Mouse (Mus musculus) mouse embryonic stem cell (cell line): Measurements from ENCODE around the gene Kcng3.

Experiments
- in situ Hi-C, 2 experiments: fragments of 300-500 bp; cut with MboI; formaldehyde crosslinking; loops; 1 replicate in 1 of 2; 3 replicates in 1 of 2; pipeline ENCODE4 v1.14.3; 2019 to 2020; ENCODE audit warnings: low sequenced_read_pairs in 2 of 2, low pct_unique_long_range_greater_than_20kb in 1 of 2, mixed read lengths in 1 of 2; ENCODE audit not compliant: unreplicated experiment in 1 of 2

Kcng3 gene

DNA sequence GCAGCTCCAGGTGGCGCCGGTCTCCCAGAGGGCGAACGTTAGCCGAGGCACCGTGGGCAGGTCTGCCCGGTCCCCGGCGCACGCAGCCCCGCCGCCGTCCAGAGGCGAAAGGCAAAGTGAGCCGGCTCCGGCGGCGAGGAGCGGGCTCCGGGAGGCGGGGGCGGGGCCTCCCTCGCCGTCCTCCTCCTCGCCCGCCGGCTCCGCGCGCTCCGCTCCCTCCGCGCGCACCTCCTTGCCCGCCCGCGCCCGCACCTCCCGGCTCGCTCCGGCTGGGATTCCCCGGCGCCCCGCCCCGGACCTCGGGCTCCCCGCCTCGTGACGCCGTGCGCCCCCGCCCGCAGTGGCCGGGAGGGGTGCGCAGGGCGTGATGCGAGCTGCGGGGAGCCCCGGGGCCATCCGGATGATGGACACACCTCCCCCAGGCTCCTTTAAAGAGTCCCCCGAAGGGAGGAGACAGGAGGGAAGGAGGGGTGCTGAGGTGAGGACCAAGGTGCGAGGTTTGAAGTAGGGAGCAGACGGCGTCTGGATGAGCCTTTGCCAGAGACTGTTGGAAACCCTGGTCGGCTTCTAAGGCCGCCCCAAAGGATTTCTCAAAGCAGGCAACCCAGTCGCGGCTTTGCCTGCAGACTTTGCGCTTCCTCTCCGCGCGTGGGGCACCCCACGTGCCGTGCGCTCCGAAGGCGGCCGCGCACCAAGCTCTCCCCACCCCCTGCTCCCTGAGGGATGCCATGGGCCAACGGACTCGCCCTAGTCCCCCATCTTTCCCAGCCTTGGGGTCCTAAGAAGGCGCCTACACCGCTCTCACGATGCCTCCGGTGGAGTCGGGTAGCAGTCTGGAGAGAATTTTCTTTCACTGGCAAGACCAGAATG, at the start of gene Kcng3:
Gene Kcng3, minus strand, starts transcription at position 113 of the 870 bp plus-strand sequence.
- in situ Hi-C loops, result loop anchor here in 1 of 2 experiments (10.0 kb wide), 1 partner anchor 223 kb away; no protein-coding TSS in a partner anchor

DNA sequence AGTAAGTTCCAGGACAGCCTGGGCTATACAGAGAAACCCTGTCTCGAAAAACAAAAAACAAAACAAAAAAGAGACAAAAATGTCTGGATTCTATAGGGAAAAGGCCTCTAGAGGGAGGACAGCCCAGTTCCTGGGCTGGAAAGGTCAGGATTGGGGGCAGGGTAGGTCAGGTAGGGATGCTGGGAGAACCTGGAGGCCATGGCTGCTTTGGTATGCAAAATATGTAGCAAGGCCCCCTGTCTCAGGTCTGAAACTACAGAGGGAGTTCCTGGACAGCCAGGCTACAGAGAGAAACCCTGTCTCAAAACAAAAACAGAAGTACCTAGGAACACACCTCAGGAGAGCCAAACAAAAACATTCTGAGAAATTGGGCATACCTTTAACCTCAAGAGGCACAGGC, 45.7 kb upstream of the Kcng3 start:
- in situ Hi-C loops, result loop anchor here in 1 of 2 experiments (10.0 kb wide), 1 partner anchor 47 kb away; no protein-coding TSS in a partner anchor

DNA sequence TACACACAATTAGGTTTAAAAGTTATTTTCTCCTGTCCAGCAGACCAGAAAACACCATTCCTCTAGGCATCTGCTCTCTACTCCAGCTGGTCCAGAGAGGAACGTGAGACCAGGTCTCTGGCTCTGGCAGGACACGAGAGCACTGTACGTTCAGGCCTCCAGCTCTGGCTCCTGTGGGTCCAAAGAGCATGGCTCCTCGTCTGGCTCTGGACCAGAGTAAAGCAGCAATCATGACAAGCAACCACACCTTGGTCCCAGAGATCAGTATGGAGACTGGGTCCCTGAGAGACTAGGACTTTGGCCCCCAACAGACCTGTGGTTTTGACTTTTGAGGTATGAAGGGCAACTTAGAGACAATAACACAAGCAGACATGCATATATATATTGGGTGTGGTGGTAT, 41.0 kb upstream of the Kcng3 start:
- in situ Hi-C loops, result loop anchor here in 1 of 2 experiments (10.0 kb wide), 1 partner anchor 52 kb away; no protein-coding TSS in a partner anchor

DNA sequence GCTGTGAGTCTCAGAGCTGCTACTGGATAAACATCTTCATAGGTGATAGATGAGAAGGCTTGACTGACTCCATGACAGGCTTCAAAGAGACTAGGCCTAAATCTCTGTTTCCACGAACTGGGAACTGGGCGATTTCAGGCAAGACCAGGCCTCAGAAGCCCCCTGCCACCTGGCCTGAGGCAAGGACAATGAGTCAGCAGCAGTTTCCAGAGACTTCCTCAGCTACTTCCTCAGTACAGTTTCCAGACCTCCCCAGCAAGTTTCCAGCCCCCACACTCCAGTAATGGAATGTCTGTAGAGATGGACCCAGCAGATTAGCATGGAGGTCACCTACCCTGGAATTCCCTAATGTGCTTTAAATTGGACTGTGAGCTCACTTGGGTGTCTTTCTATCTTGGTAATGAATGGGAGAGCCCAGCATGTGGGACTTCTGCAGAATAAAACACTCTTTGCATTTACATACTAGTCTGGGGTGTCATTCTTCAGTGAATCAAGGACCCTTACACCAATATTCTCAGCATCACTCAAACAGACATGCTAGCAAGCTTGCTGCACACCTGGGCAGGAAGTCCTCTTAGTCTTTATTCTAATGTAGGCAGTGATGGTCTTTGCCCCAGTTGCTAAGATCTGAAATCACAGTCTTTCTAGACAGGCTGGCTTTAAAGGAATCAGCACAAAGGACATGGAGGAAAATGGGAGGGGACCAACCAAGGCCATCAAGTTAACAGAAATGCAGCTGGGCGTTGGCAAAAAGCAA, 36.4 kb upstream of the Kcng3 start:
- in situ Hi-C loops, result no loop called here

DNA sequence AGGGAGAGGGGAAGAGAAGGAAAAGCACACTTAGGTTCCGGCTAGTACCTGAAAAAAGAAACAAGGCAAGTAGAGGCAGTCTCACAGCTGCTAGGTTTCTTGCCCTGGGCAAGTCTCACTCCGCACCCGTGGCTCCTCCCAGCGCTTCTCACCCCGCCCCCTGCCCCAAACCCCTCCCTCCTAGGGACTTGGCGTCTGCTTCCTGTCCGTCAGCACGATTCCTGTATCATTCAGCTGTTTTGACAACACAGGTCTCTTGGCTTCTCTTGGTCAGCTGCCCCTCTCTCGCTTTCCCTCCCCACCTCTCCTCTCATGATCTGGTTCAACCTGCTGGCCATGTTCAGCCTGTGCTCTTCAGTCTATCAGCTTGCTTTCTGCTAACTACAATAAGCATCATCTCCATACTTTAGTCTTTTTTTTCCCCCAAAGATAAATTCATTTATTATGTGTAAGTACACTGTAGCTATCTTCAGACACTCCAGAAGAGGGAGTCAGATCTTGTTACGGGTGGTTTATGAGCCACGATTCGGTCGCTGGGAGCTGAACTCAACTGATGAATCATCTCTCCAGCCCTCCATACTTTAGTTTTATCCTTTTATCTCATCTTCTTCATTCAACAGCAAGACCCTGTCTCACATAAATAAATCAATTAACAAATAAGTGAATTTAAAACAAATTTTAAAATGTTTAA, 35.0 kb upstream of the Kcng3 start:
- in situ Hi-C loops, result no loop called here

DNA sequence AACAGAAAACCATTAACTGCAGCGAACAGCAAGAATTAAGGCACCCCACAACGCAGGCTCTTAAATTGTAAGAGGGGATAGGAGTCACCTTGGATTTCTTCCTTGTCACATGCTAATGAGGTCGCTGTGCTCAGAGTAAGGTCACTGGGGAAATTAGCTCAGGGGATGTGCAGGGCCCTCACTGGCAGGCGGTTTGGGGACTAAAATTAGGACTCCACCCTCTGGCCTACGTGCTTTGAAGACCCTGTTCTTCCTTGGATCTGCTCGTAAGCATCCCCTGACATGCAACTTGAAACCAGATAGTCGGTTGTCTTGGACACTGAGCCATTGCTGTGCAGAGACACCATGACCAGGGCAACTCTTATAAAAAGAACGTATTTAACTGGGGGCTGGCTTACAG, 33.1 kb upstream of the Kcng3 start:
- in situ Hi-C loops, result no loop called here

DNA sequence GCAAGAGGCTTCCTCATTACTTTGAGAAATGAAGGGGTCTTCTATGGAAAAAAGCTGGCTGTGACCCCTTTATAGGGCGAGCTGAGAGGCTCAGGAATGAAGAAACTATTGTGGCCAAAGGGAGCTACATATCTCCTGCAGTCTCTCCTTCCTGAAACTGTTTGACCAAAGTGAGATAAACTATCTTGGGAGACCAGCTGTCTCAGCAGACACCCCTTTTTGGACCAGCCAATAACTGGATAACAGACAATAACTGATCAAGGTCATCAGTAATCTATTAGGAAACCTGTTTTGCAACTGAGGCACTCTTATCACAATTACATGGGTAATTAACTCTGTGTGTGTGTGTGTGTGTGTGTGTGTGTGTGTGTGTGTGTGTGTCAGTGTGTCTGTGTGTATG, 27.2 kb upstream of the Kcng3 start:
- in situ Hi-C loops, result no loop called here

DNA sequence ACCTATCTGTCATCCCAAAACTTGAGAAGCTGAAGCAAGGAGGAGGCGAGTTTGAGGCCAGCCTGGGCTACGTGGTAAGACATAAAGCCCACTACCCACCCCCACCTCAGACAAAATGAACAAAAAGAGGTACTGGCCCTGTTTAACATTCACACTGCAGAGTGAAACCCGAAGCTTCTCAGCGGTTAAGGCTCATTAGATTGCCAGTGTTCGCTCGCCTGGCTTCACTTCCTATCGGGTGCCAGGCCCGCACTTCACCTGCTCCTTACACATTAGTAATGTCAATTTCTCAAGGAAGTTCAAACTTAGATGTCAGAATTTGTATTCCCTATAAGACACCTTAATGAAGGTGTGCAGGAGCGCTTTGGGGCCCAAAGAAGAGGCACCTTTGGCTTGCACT, 25.7 kb upstream of the Kcng3 start:
- in situ Hi-C loops, result no loop called here

DNA sequence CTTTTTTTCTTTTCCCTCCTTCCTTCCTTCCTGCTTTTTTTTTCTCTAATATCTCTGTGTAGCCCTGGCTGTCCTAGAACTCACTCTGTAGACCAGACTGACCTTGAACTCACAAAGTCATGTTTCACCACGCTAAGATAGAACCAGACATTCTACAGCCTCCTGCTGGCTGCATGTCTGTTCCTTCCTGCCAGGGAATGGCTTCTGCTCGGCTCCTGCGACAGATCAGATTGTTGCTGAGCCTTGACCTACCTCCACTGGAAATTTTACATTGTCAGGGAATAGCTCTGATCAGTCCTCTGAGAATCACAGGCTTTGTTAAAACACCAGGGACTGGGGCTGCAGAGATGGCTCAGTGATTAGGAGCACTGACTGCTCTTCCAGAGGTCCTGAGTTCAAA, 24.0 kb upstream of the Kcng3 start:
- in situ Hi-C loops, result no loop called here

DNA sequence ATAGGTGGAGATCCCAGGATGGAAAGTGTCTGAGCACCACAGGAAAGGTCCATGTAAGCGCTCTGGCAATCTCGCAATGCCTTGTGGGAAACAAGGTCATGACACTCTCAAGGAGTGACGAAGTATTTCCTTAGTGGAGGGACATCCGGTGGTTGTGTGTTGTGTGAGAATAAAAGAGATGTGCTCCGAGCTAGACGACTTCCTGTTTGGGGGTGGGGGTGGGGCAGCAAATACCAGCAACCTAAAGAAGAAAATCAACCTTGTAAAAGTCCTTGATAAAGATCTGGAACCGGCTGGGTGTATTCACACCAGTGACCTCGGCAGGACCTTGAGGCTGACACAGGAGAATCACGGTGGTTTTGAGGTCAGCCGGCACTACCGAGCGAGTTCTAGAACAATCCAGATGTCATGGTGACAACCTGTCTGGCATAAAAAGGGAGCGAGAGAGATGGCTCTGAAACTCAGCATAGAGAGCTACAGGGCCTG, 23.0 kb upstream of the Kcng3 start:
- in situ Hi-C loops, result loop anchor here (5.0 kb wide), 1 partner anchor 78 kb away; no protein-coding TSS in a partner anchor

DNA sequence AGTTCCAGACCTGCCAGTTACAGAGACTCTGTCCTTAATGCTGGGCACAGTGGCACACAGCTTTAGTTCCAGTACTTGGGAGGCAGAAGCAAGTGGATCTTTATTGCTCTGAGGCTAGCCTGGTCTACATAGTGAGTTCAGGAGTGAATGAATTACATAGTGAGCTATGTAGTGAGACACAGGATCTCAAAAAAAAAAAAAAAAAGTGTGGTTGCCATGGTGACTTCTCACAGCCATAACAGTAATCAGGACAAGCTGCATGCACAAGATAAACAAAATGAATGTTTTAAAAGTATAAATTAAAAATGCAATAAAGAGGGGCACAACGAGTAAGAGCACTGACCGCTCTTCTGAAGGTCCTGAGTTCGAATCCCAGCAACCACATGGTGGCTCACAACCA, 21.9 kb upstream of the Kcng3 start:
- in situ Hi-C loops, result loop anchor here (5.0 kb wide), 1 partner anchor 79 kb away; no protein-coding TSS in a partner anchor

DNA sequence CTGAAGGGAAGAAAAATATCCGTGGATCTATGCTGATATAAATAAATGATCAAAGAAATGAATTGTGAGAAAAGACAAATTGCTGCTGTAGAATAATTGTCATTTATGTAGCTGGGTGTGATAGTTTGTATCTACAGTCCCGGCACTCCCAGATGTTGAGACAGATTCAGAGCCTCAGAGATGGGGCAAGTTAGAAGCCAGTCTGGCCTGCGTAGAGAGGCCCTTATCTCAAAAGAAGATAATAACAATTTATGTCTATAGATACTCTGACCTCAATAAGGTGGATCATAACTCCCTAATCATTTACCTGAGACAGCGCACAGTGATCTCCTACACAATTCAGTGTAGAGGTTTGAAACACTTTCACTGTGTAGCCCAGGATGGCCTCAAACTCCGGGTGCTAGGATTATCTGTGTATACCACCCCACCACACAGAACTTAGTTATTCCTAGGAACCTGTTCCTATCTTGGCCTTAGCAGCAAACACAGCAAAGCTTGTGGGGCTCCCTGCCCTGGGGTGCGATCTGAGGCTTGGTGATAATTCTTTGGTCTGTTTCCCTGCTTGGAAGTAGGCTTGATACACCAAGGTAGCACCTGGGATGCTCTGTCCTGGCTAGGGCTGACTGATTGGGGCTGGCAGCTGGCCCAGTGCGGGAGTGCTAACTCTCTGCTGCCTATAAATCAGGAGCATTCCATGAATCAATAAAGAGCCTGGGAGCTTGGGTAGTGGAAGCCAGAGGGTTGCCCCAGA, 19.4 kb upstream of the Kcng3 start:
- in situ Hi-C loops, result loop anchor here (5.0 kb wide), 1 partner anchor 81 kb away; no protein-coding TSS in a partner anchor

DNA sequence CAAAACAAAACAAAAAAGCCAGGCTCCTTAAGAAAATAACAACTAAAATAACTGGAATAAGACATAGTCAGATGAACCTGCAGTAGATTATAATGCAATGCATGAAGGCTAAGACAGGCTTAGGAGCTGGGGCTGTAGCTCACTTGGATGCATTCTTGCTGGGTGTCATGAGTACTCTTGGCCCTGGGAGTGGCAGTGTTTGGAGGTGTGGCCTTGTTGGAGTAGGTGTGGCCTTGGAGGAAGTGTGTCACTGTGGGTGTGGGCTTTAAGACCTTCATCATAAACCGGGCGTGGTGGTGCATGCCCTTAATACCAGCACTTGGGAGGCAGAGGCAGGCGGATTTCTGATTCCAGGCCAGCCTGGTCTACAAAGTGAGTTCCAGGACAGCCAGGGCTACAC, 18.3 kb upstream of the Kcng3 start:
- in situ Hi-C loops, result loop anchor here (5.0 kb wide), 1 partner anchor 82 kb away; no protein-coding TSS in a partner anchor

DNA sequence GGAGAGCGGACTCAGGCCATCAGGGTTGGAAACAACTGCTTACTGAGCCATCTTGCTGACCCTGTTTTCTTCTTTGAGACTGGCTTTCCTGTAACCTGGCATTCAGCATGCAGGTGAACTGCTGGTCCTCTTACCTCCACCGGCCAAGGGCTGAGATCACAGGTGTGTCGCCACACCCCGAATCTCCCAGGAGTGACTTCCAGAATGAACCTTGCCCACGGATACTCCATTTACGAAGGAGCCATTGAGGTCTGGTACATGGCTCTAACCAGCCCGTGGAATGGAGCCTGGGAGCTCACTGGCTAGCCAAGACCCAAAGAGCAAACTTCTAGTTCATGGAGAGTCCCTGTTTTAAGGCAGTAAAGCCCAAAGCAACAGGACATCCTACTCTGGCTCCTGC, 15.7 kb upstream of the Kcng3 start:
- in situ Hi-C loops, result no loop called here

DNA sequence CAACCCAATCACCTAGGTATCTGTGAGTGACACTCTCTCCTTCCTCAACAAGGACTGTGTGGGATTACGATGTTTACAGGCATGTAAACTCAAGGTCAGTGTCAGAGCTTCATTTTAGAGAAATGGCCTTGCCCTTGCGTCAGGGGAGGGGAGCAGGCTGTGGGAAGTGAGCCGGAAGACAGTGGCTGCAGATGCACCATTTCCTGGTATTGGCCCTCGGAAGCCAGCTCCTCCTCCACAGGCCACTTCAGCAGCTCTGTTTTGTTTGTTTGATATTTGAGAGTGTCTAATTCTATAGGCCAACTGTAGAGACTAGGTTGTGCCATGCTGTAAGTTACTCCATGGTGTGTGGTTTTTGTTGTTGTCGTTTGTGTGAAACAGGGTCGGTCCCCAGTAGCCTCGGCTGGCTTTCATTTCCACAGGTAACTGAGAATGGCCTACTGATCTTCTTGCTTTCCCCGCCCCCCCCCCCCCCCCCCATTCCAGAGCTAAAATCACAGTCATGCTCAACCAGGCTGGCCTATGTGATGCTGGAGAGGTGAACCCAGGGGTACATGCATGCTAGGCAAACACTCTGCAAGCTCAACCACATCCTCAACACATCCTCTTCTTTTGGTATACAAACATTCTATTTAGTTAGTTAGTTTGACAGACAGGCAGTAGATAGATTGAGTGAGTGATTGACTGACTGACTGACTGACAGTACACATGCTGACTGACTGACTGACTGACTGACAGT, 14.9 kb upstream of the Kcng3 start:
- in situ Hi-C loops, result no loop called here

DNA sequence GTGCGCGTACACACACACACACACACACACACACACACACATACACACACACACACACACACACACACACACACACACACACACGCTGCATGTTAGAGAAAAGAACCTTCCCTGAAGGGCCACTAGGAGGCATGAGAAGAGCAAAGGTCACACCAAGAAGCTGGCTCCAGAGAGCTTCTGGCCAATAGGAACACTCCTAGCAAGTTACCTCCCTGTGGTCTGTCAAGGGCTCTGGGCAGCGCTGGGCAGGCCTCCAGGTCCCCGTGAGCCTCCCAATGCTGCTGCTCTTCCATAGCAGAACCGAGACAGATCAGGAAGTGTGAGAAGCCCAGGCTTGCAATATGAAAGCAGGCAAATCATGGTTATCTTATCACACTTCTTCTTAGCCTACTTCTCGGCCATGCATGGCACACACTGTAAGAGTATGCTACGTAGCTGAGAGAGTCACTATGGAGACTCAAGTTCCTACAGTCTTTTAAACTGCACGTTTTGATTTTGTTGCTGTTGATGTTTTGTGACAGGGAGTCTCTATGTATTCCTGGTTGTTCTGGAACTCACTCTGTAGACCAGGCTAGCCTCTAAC, 13.6 kb upstream of the Kcng3 start:
- in situ Hi-C loops, result no loop called here

DNA sequence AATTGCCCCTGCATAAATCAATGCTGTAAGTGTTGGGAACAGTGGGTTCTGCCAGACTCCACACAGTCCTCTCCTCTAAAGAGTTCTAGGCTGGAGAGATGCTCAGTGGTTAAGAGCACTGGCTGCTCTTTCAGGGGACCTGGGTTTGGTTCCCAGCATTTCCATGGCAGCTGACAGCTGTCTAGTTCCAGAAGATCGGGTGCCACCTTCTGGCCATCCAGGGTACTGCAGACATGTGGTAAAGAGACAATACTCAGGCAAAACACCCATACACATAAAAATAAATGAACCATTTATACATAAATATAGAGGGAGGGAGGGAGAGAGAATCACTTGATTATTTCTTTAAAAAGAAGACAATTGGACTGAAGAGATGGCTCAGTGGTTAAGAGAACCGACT, 5.7 kb upstream of the Kcng3 start:
- in situ Hi-C loops, result loop anchor here (5.0 to 10.0 kb wide), 2 partner anchors 215 to 217 kb away; no protein-coding TSS in a partner anchor
